ENCODE assay signal across 14 mouse cellular contexts in the genomic region with DNA sequence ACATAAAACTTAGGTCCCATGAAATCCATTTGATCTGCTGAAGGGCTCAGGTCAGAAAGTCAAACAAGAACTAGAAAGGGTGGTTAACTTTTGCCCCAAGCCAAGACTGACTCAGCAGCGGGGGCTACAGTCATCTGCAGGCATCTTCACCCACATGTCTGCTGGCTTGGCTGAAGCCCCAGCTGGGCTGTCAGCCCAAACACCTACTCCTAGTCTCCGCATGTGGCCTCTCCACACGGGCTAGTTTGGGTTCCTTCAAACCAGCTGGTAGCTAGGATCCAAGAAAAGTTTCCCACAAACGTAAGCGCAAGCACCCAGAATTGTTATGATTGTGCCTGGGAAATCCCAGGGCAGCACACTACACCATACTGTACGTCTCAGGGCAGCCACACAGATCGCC. TPM values are rescaled to one million over a fixed set of nuclear protein-coding genes. Genes with fewer than 3 reads are reported as not detected.
DNase-seq lines count a peak whose midpoint lies in the region; ATAC-seq and TF ChIP-seq lines count a peak whose summit lies in the region.
"Had no signal": no experiment of that assay in that cellular context is flagged by ENCODE, and none has a peak within 500 bp of the region (broad histone marks: within the 10 kb centered on the region; RNA-seq: fewer than 3 reads in every experiment).

No protein-coding gene starts in this region.

- H3K4me1 ChIP-seq in lung, postnatal 0 days (ENCODE audit: insufficient read depth, low read depth, low read length): no peaks in the 10 kb centered on the region
- H3K4me1 ChIP-seq: limb, embryonic 10.5 days; midbrain, embryonic 10.5 days had no signal

- no peak overlapping the region for H3K4me3 ChIP-seq in lung, postnatal 0 days (ENCODE audit: low read depth, low read length)
- H3K4me3 ChIP-seq: limb, embryonic 10.5 days; midbrain, embryonic 10.5 days had no signal

- no peak overlapping the region for H3K27ac ChIP-seq in lung, postnatal 0 days (ENCODE audit: low read length)
- H3K27ac ChIP-seq: limb, embryonic 10.5 days; midbrain, embryonic 10.5 days had no signal

- H3K9ac ChIP-seq in lung, postnatal 0 days (replicated peaks; ENCODE audit: low read depth): no peak overlapping the region

- intact Hi-C loops in heart, postnatal 14 days (cut with DNase I): no loop called here

- no peak for TF ChIP-seq EP300 in lung, postnatal 0 days (IDR thresholded peaks at IDR 0.05)

- H3K27me3 ChIP-seq in lung, postnatal 0 days (replicated peaks; ENCODE audit: insufficient read depth, low read length): no peaks in the 10 kb centered on the region

- H3K9me3 ChIP-seq in lung, postnatal 0 days (ENCODE audit: low read length): no peaks in the 10 kb centered on the region
- H3K9me3 ChIP-seq: limb, embryonic 10.5 days; midbrain, embryonic 10.5 days had no signal

- 78% methylated on average over 7 of the region's 7 CpGs for WGBS in lung, postnatal 0 days

- H3K4me2 ChIP-seq in lung, postnatal 0 days (replicated peaks; ENCODE audit: low read depth, low read length): no peak overlapping the region

- ATAC-seq in lung, postnatal 0 days: no peak; the same call in 1 of the 2 replicates

- TF ChIP-seq CTCF in lung, postnatal 0 days (IDR thresholded peaks at IDR 0.05): no peak

- DNase-seq in heart, postnatal 14 days: peak; percentile 30 to 49
- no peak for DNase-seq in heart, adult 8-10 months (ENCODE audit: low spot score)
- peak; percentile 56 for DNase-seq in lung, postnatal 10 days
- DNase-seq in lung, postnatal 0 days (ENCODE audit: low spot score): no peak
- DNase-seq in layer of hippocampus, adult 9-11 months: peak; percentile 84
- peak; percentile 85 for DNase-seq in telencephalon, adult 2 months (ENCODE audit: low read depth, low spot score)
- DNase-seq in cerebellum, postnatal 36 days: no peak
- no peak for DNase-seq in gastrocnemius, postnatal 4 days (ENCODE audit: low spot score in 2 of 2)
- DNase-seq: adrenal gland, postnatal 36 days; cerebellum, adult 18-20 months; gastrocnemius, postnatal 10 days; thymus, postnatal 4 days had no signal

- H3K36me3 ChIP-seq in lung, postnatal 0 days (ENCODE audit: insufficient read depth, low read length): no peaks in the 10 kb centered on the region
- H3K36me3 ChIP-seq: limb, embryonic 10.5 days; midbrain, embryonic 10.5 days had no signal

RNA-seq across cellular contexts. Expression of a gene that starts 17.6 kb away (rescaled TPM):
- 10 to 100 TPM; 40.3 to 45.0 TPM for total RNA-seq in heart, postnatal 14 days (2021)
- 10 to 100 TPM; 25.5 to 43.7 (median 29.9) TPM for total RNA-seq in heart, adult 8-10 months (2022)
- 22.8 and 25.2 TPM in 2 replicates for polyA plus RNA-seq in lung, postnatal 0 days (2015; fragmentation: Nextera tagmentation; extraction: Ambion mirVana)
- total RNA-seq in gastrocnemius, postnatal 4 days (2021): 10 to 100 TPM; 22.3 to 23.5 TPM

Comparison
In these comparisons a context has a peak if more than half of its experiments do, and no peak if none do; other contexts are left out.
1. DNase-seq: peak in heart, postnatal 14 days (2 of 2), lung, postnatal 10 days (single experiment), layer of hippocampus, adult 9-11 months (single experiment) and telencephalon, adult 2 months (single experiment); none in heart, adult 8-10 months (single experiment), lung, postnatal 0 days (single experiment), cerebellum, postnatal 36 days (0 of 2) and gastrocnemius, postnatal 4 days (0 of 2).